Mouse (Mus musculus) thymus, adult 2 months (tissue): ENCODE results near the gene Pcp4l1.

Experiments used
- CTCF ChIP-seq: fragments of 200-500 bp; IDR thresholded peaks from 2 replicates; pipeline ENCODE4 v1.5.1; 2012; ENCODE audit warnings: mild to moderate bottlenecking, control low read depth, low read length, moderate library complexity, borderline replicate concordance; ENCODE audit not compliant: control insufficient read depth, poor library complexity, insufficient read depth; ENCODE audit errors: extremely low read depth
- POLR2A ChIP-seq: fragments of 200-500 bp; IDR thresholded peaks from 2 replicates; pipeline ENCODE4 v1.6.1; 2012; ENCODE audit warnings: mild to moderate bottlenecking, low read length, control low read depth, moderate library complexity; ENCODE audit not compliant: control insufficient read depth, poor library complexity, insufficient read depth; ENCODE audit errors: extremely low read depth

- TF ChIP-seq CTCF (no peak), POLR2A (no peak)
These were observed 49.3 kb upstream of the Pcp4l1 start for GRCm38 (mm10) chr1:171245353-171245752.
